Mouse (Mus musculus) C2C12 (cell line): ENCODE data around the gene Mctp1.

Experiments
- CEBPB ChIP-seq: IDR thresholded peaks from one replicate; pipeline ENCODE4 v1.6.1; 2011; ENCODE audit warnings: low read depth, mild to moderate bottlenecking, control low read depth, moderate library complexity
- CTCF ChIP-seq: IDR thresholded peaks from one replicate; pipeline ENCODE4 v1.5.1; 2011; ENCODE audit not compliant: control insufficient read depth, insufficient read depth, insufficient read length
- USF1 ChIP-seq: IDR thresholded peaks from one replicate; pipeline ENCODE4 v1.6.1; 2011; ENCODE audit warnings: low read depth, mild to moderate bottlenecking, control low read depth, moderate library complexity

DNA sequence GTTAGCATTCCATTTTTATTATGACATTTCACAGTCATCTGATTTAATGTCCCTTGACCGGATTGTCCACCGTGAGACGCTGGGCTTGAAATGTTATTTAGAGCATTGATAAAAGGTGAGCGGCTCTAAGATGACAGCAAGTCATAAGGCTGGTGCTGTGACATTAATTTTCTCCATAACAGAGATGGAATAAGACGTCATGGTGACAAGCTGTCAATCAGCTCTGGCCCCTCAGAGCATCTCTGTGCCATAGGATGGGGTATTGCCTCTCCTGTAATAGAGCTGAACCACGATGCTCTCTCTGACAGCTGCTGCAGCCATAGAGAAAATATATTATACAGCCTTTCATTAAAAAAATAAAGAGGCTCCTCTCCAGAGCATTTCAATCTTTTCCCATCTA lies 419.5 kb downstream of the Mctp1 start:
- TF ChIP-seq CTCF, result no peak
- TF ChIP-seq USF1, result no peak
- no peak for TF ChIP-seq CEBPB
